Mouse (Mus musculus) heart, embryonic 11.5 days (tissue): Measurements from ENCODE around the gene Zfp423. TPM values are rescaled to one million over a fixed set of nuclear protein-coding genes. Genes with fewer than 3 reads are reported as not detected.

ENCODE experiments used
- ATAC-seq: fragments of 200-750 bp; cut with Nextera tagmentation; replicated peaks from 2 replicates; pipeline ENCODE4 v1.8.0; 2017; ENCODE audit warnings: moderate library complexity; ENCODE audit not compliant: insufficient number of reproducible peaks, low FRiP score, low TSS enrichment
- H3K27ac ChIP-seq: fragments of 300-500 bp; sonication (generic); 2 replicates; pipeline ENCODE4 v1.5.1; 2014; ENCODE audit warnings: mild to moderate bottlenecking, low read depth, low read length
- H3K27me3 ChIP-seq: fragments of 300-500 bp; sonication (generic); 2 replicates; pipeline ENCODE4 v1.6.1; 2014; ENCODE audit warnings: mild to moderate bottlenecking, low read length, mixed read lengths; ENCODE audit not compliant: control insufficient read depth, insufficient read depth
- H3K36me3 ChIP-seq: fragments of 300-500 bp; sonication (generic); 2 replicates; pipeline ENCODE4 v1.6.1; 2014; ENCODE audit warnings: mild to moderate bottlenecking, low read length, moderate library complexity, mixed read lengths; ENCODE audit not compliant: control insufficient read depth, insufficient read depth
- H3K4me1 ChIP-seq: fragments of 300-500 bp; sonication (generic); 2 replicates; pipeline ENCODE4 v1.6.1; 2014; ENCODE audit warnings: low read length; ENCODE audit not compliant: control insufficient read depth, insufficient read depth
- H3K4me2 ChIP-seq: fragments of 300-500 bp; sonication (generic); 2 replicates; pipeline ENCODE4 v1.6.1; 2014; ENCODE audit warnings: mild to moderate bottlenecking, moderate library complexity
- H3K4me3 ChIP-seq: fragments of 300-500 bp; sonication (generic); 2 replicates; pipeline ENCODE4 v1.5.1; 2014; ENCODE audit warnings: low read depth, low read length
- H3K9ac ChIP-seq: fragments of 300-500 bp; sonication (generic); 2 replicates; pipeline ENCODE4 v1.6.1; 2014; ENCODE audit warnings: mild to moderate bottlenecking, low read depth, low read length, moderate library complexity
- H3K9me3 ChIP-seq: fragments of 300-500 bp; sonication (generic); replicated peaks from 2 replicates; pipeline ENCODE4 v1.6.1; 2016; ENCODE audit warnings: low read length; ENCODE audit not compliant: control insufficient read depth
- WGBS: fragments of 180-500 bp; shearing (Covaris S2); extraction: QIAGEN DNeasy Blood & Tissue Kit; methylation state at CpG from one replicate; pipeline ENCODE4 v1.1.7; 2014; ENCODE audit not compliant: insufficient replicate concordance; 5-methylcytosine and 5-hydroxymethylcytosine counted together
- polyA plus RNA-seq: library from polyadenylated mRNA; unstranded; fragments of >200 nt; fragmentation: Nextera tagmentation; extraction: Ambion mirVana; gene quantifications from 2 replicates; pipeline ENCODE4 v1.2.1, GENCODE M21; 2014

The Zfp423 gene
- polyA plus RNA-seq, 1 experiment from 2014 or later: 8.2 TPM

GRCm38 (mm10) chr8:87895203-87896041, 64.0 kb downstream of the Zfp423 start:
- Histone ChIP-seq H3K27me3 (no peaks in the 10 kb centered on the region), H3K9me3 (no peaks in the 10 kb centered on the region), H3K4me1 (peaks cover 27% of the 10 kb centered on the region), H3K9ac (no peak overlapping the region), H3K4me2 (no peak overlapping the region), H3K4me3 (no peak overlapping the region), H3K36me3 (no peaks in the 10 kb centered on the region), H3K27ac (no peak overlapping the region)
- WGBS: 71% methylated on average over 13 of the region's 13 CpGs
- ATAC-seq: no peak

GRCm38 (mm10) chr8:87894287-87894686, 65.1 kb downstream of the Zfp423 start:
- peaks cover 27% of the 10 kb centered on the region for H3K4me1 ChIP-seq
- 44% methylated on average over 8 of the region's 8 CpGs for WGBS
- no peaks in the 10 kb centered on the region for H3K27me3 ChIP-seq
- no peaks in the 10 kb centered on the region for H3K9me3 ChIP-seq
- no peak for ATAC-seq
- H3K27ac ChIP-seq: no peak overlapping the region
- no peak overlapping the region for H3K4me2 ChIP-seq
- H3K36me3 ChIP-seq: no peaks in the 10 kb centered on the region
- no peak overlapping the region for H3K9ac ChIP-seq
- H3K4me3 ChIP-seq: no peak overlapping the region

- Histone ChIP-seq H3K27ac (no peak overlapping the region), H3K4me3 (no peak overlapping the region), H3K4me1 (peaks cover 27% of the 10 kb centered on the region), H3K9me3 (no peaks in the 10 kb centered on the region), H3K9ac (no peak overlapping the region), H3K27me3 (no peaks in the 10 kb centered on the region), H3K4me2 (no peak overlapping the region), H3K36me3 (no peaks in the 10 kb centered on the region; the same call in 1 of the 2 replicates)
- WGBS: 77% methylated on average over 6 of the region's 6 CpGs
- ATAC-seq: no peak
Measured at GRCm38 (mm10) chr8:87893547-87893946, 65.8 kb downstream of the Zfp423 start.

GRCm38 (mm10) chr8:87892891-87893290, 66.5 kb downstream of the Zfp423 start:
- Histone ChIP-seq H3K36me3 (no peaks in the 10 kb centered on the region; the same call in 1 of the 2 replicates), H3K4me1 (peaks cover 27% of the 10 kb centered on the region), H3K9ac (no peak overlapping the region), H3K9me3 (no peaks in the 10 kb centered on the region), H3K27ac (no peak overlapping the region), H3K4me2 (no peak overlapping the region), H3K4me3 (no peak overlapping the region), H3K27me3 (no peaks in the 10 kb centered on the region)
- no peak for ATAC-seq
- WGBS: 87% methylated on average over 6 of the region's 6 CpGs

GRCm38 (mm10) chr8:87891884-87892283, 67.5 kb downstream of the Zfp423 start:
- Histone ChIP-seq H3K27ac (peak overlapping the region; percentile 59), H3K27me3 (no peaks in the 10 kb centered on the region), H3K4me1 (peaks cover 27% of the 10 kb centered on the region), H3K36me3 (no peaks in the 10 kb centered on the region; the same call in 1 of the 2 replicates), H3K4me3 (no peak overlapping the region), H3K9me3 (no peaks in the 10 kb centered on the region), H3K4me2 (no peak overlapping the region), H3K9ac (0 out of 2 replicates have a peak overlapping the region, but pooled peaks have one; percentile 39)
- peak; percentile 47; the same call in 1 of the 2 replicates for ATAC-seq

- Histone ChIP-seq H3K4me2 (no peak overlapping the region), H3K9me3 (no peaks in the 10 kb centered on the region), H3K27ac (no peak overlapping the region), H3K27me3 (no peaks in the 10 kb centered on the region), H3K4me1 (peaks cover 12% of the 10 kb centered on the region; the same call in 1 of the 2 replicates), H3K36me3 (no peaks in the 10 kb centered on the region; the same call in 1 of the 2 replicates), H3K4me3 (no peak overlapping the region), H3K9ac (no peak overlapping the region)
- no peak for ATAC-seq
- WGBS: 67% methylated on average over 12 of the region's 12 CpGs
Measured at GRCm38 (mm10) chr8:87887956-87888355, 71.4 kb downstream of the Zfp423 start.

GRCm38 (mm10) chr8:87881088-87881487, 78.3 kb downstream of the Zfp423 start:
- Histone ChIP-seq H3K9ac (no peak overlapping the region), H3K4me3 (no peak overlapping the region), H3K9me3 (no peaks in the 10 kb centered on the region), H3K27me3 (no peaks in the 10 kb centered on the region), H3K4me1 (peaks cover 6% of the 10 kb centered on the region; the same call in 1 of the 2 replicates), H3K4me2 (no peak overlapping the region), H3K27ac (no peak overlapping the region), H3K36me3 (no peaks in the 10 kb centered on the region)
- 74% methylated on average over 2 of the region's 2 CpGs for WGBS
- ATAC-seq: no peak

- Histone ChIP-seq H3K4me3 (no peak overlapping the region), H3K9me3 (no peaks in the 10 kb centered on the region), H3K36me3 (no peaks in the 10 kb centered on the region), H3K4me2 (no peak overlapping the region), H3K27ac (no peak overlapping the region), H3K27me3 (no peaks in the 10 kb centered on the region), H3K4me1 (peaks cover 7% of the 10 kb centered on the region; the same call in 1 of the 2 replicates), H3K9ac (no peak overlapping the region)
- ATAC-seq: no peak; the same call in 1 of the 2 replicates
- WGBS: 71% methylated on average over 6 of the region's 6 CpGs
Measured at GRCm38 (mm10) chr8:87875852-87876251, 83.5 kb downstream of the Zfp423 start.

GRCm38 (mm10) chr8:87875452-87875851, 83.9 kb downstream of the Zfp423 start:
- Histone ChIP-seq H3K4me3 (no peak overlapping the region), H3K9ac (no peak overlapping the region), H3K4me2 (no peak overlapping the region), H3K36me3 (no peaks in the 10 kb centered on the region), H3K27ac (no peak overlapping the region), H3K9me3 (no peaks in the 10 kb centered on the region), H3K4me1 (peaks cover 7% of the 10 kb centered on the region; the same call in 1 of the 2 replicates), H3K27me3 (no peaks in the 10 kb centered on the region)
- ATAC-seq: no peak
- WGBS: 53% methylated on average over 10 of the region's 10 CpGs
